ENCODE assay signal across 11 mouse cellular contexts in the genomic region with DNA sequence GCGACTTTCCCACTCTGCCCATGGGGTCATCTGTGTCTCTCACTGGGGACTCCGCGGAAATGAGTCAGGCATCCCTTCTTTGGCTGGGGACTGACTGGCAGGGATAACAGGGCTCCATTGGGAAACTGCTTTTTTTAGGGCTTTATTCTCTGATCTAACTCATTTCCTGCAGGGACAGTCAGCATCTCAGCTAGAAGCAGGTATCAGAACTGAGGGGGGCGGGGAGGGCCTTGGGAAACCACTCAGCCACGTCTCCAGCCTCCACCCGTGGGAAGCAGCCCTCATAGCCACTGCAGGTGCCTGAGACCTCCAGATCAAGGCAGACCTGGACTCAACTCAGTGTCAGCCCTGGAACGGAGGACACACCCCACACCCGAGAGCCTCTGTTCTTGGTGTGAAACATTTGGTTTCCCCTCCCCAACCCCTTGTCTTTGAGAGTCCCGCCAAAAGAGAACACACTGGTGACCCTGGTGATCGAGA.
A peak's percentile ranks its signal among the peaks of the same experiment; 100 is the strongest.
DNase-seq lines count a peak whose midpoint lies in the region; ATAC-seq and TF ChIP-seq lines count a peak whose summit lies in the region.
"Had no signal": no experiment of that assay in that cellular context is flagged by ENCODE, and none has a peak within 500 bp of the region (broad histone marks: within the 10 kb centered on the region; RNA-seq: fewer than 3 reads in every experiment).

No protein-coding gene starts in this region.

- peaks cover 19% of the 10 kb centered on the region for H3K4me1 ChIP-seq in forebrain, embryonic 16.5 days (replicated peaks; ENCODE audit: control insufficient read depth, insufficient read depth, low read length)
- H3K4me1 ChIP-seq in midbrain, embryonic 15.5 days = peaks cover 15% of the 10 kb centered on the region
- H3K4me1 ChIP-seq: liver, embryonic 13.5 days had no signal

- H3K9me3 ChIP-seq in forebrain, embryonic 16.5 days (ENCODE audit: control insufficient read depth, low read length) = no peaks in the 10 kb centered on the region
- H3K9me3 ChIP-seq in midbrain, embryonic 15.5 days = no peaks in the 10 kb centered on the region
- H3K9me3 ChIP-seq: liver, embryonic 13.5 days had no signal

- H3K36me3 ChIP-seq in forebrain, embryonic 16.5 days (ENCODE audit: control insufficient read depth, insufficient read depth) = peaks cover 12% of the 10 kb centered on the region; the same call in 1 of the 2 replicates
- peaks cover 11% of the 10 kb centered on the region for H3K36me3 ChIP-seq in midbrain, embryonic 15.5 days (replicated peaks)
- H3K36me3 ChIP-seq: liver, embryonic 13.5 days had no signal

- peak overlapping the region; percentile 20; the same call in 1 of the 2 replicates for H3K9ac ChIP-seq in forebrain, embryonic 16.5 days (replicated peaks; ENCODE audit: low read depth, low read length)
- 0 out of 2 replicates have a peak overlapping the region, but pooled peaks have one; percentile 6 for H3K9ac ChIP-seq in midbrain, embryonic 15.5 days
- H3K9ac ChIP-seq: liver, embryonic 13.5 days had no signal

- no peak for DNase-seq in layer of hippocampus, adult 2 months (ENCODE audit: low spot score in 2 of 2)
- no peak for DNase-seq in layer of hippocampus, postnatal 10 days (ENCODE audit: low spot score in 2 of 2)
- DNase-seq in cerebellum, adult 8-10 months = peak; percentile 74
- DNase-seq in B cell, adult 2 months = no peak
- no peak for DNase-seq in kidney, adult 8-10 months
- DNase-seq in layer of hippocampus, postnatal 14 days (ENCODE audit: low spot score in 2 of 2) = no peak
- DNase-seq: adrenal gland, adult 2 months; liver, embryonic 13.5 days; thymus, postnatal 14 days had no signal

- ATAC-seq in forebrain, embryonic 16.5 days = peak; percentile 52
- peak; percentile 51; the same call in 1 of the 2 replicates for ATAC-seq in midbrain, embryonic 15.5 days (replicated peaks)

- H3K4me2 ChIP-seq in forebrain, embryonic 16.5 days (ENCODE audit: low read length) = peak overlapping the region; percentile 10
- peak overlapping the region; percentile 17; the same call in 1 of the 2 replicates for H3K4me2 ChIP-seq in midbrain, embryonic 15.5 days
- H3K4me2 ChIP-seq: liver, embryonic 13.5 days had no signal

- no peak overlapping the region for H3K4me3 ChIP-seq in layer of hippocampus, adult 2 months
- no peak overlapping the region for H3K4me3 ChIP-seq in forebrain, embryonic 16.5 days (replicated peaks; ENCODE audit: low read length)
- no peak overlapping the region for H3K4me3 ChIP-seq in midbrain, embryonic 15.5 days
- H3K4me3 ChIP-seq: liver, embryonic 13.5 days had no signal

- no peak for TF ChIP-seq CTCF in layer of hippocampus, adult 2 months (conservative IDR thresholded peaks at IDR 0.05)

- no peaks in the 10 kb centered on the region for H3K27me3 ChIP-seq in forebrain, embryonic 16.5 days (replicated peaks; ENCODE audit: control insufficient read depth, insufficient read depth, low read length)
- H3K27me3 ChIP-seq in midbrain, embryonic 15.5 days (replicated peaks) = no peaks in the 10 kb centered on the region
- H3K27me3 ChIP-seq: liver, embryonic 13.5 days had no signal

- WGBS in forebrain, embryonic 16.5 days = 21% methylated on average over 10 of the region's 10 CpGs
- WGBS in midbrain, embryonic 15.5 days = 28% methylated on average over 10 of the region's 10 CpGs

- H3K27ac ChIP-seq in layer of hippocampus, adult 2 months = peak overlapping the region; percentile 88
- H3K27ac ChIP-seq in forebrain, embryonic 16.5 days (ENCODE audit: low read length) = peak overlapping the region; percentile 60
- H3K27ac ChIP-seq in midbrain, embryonic 15.5 days = peak overlapping the region; percentile 13; the same call in 1 of the 2 replicates
- H3K27ac ChIP-seq: liver, embryonic 13.5 days had no signal

Comparison
In these comparisons a context has a peak if more than half of its experiments do, and no peak if none do; other contexts are left out.
1. H3K27ac ChIP-seq: peak in every context shown above with its lines; median percentile 88 in layer of hippocampus, adult 2 months; 60 in forebrain, embryonic 16.5 days; 13 in midbrain, embryonic 15.5 days.